Mouse (Mus musculus) layer of hippocampus, adult 8-10 months (tissue): Measurements from ENCODE around the gene Gipc2. TPM values are rescaled to one million over a fixed set of nuclear protein-coding genes. Genes with fewer than 3 reads are reported as not detected.
"Not testable (repeated sequence)": the region's sequence is repeated elsewhere in the genome, so short reads cannot be mapped to it uniquely, and the experiment has no call there.

Experiments
- DNase-seq, 2 experiments: peaks; one replicate each; pipeline ENCODE4 v3.0.0; 2022; ENCODE audit warnings: low spot score in 2 of 2
- total RNA-seq, 4 experiments: library from RNA; stranded (reverse); gene quantifications; 2 replicates each; pipeline ENCODE4 v1.2.4; 2022

Gipc2 gene
- total RNA-seq: 1 to 10 TPM in 3 of 4 experiments, under 1 TPM in 1; 0.68 to 1.9 (median 1.5) TPM

- DNase-seq: no peak
Observed at GRCm38 (mm10) chr3:152166099-152166423, at the start of gene Gipc2. Gipc2 (minus strand) TSS chr3:152166230.

GRCm38 (mm10) chr3:152213416-152213815 is 47.4 kb upstream of the Gipc2 start:
- no peak for DNase-seq

- no peak for DNase-seq
Observed at GRCm38 (mm10) chr3:152211731-152212279, 45.8 kb upstream of the Gipc2 start.

GRCm38 (mm10) chr3:152210728-152211391 is 44.8 kb upstream of the Gipc2 start:
- peak; percentile 58 to 68 for DNase-seq

- peak; percentile 99 for DNase-seq
Observed at GRCm38 (mm10) chr3:152209967-152210634, 44.1 kb upstream of the Gipc2 start, which contains the start of the genes Dnajb4 and Fubp1. Dnajb4 (minus strand) TSS chr3:152210302. Fubp1 (plus strand) TSS chr3:152210422.

GRCm38 (mm10) chr3:152209177-152209966 is 43.3 kb upstream of the Gipc2 start:
- no peak for DNase-seq

GRCm38 (mm10) chr3:152208096-152208885 is 42.3 kb upstream of the Gipc2 start:
- DNase-seq: no peak

GRCm38 (mm10) chr3:152207156-152207555 is 41.1 kb upstream of the Gipc2 start:
- DNase-seq: no peak

GRCm38 (mm10) chr3:152204577-152204976 is 38.5 kb upstream of the Gipc2 start:
- no peak for DNase-seq

GRCm38 (mm10) chr3:152203996-152204395 is 38.0 kb upstream of the Gipc2 start:
- DNase-seq: no peak

GRCm38 (mm10) chr3:152203411-152203810 is 37.4 kb upstream of the Gipc2 start:
- DNase-seq: no peak

GRCm38 (mm10) chr3:152202942-152203341 is 36.9 kb upstream of the Gipc2 start:
- DNase-seq: no peak

GRCm38 (mm10) chr3:152201651-152202050 is 35.6 kb upstream of the Gipc2 start:
- DNase-seq: no peak

- no peak for DNase-seq
Observed at GRCm38 (mm10) chr3:152201181-152201580, 35.2 kb upstream of the Gipc2 start.

- DNase-seq: no peak
Observed at GRCm38 (mm10) chr3:152199125-152199524, 33.1 kb upstream of the Gipc2 start.

GRCm38 (mm10) chr3:152197246-152197645 is 31.2 kb upstream of the Gipc2 start:
- not testable (repeated sequence) for DNase-seq

GRCm38 (mm10) chr3:152193635-152194097 is 27.6 kb upstream of the Gipc2 start:
- DNase-seq: peak; percentile 89

GRCm38 (mm10) chr3:152193177-152193576 is 27.1 kb upstream of the Gipc2 start:
- no peak for DNase-seq

- DNase-seq: no peak
Observed at GRCm38 (mm10) chr3:152192238-152192931, 26.4 kb upstream of the Gipc2 start.

GRCm38 (mm10) chr3:152191791-152192237 is 25.8 kb upstream of the Gipc2 start:
- no peak for DNase-seq
